Mouse (Mus musculus) bone marrow, adult 2 months (tissue): ENCODE measurements around the gene Igsf3. TPM values are rescaled to one million over a fixed set of nuclear protein-coding genes. Genes with fewer than 3 reads are reported as not detected.

Experiments
- H3K27ac ChIP-seq: fragments of 200-500 bp; 2 replicates; pipeline ENCODE4 v1.5.1; 2012; ENCODE audit warnings: low read depth, mild to moderate bottlenecking, control low read depth, inconsistent platforms, low read length; ENCODE audit not compliant: control insufficient read depth, poor library complexity, insufficient read depth
- H3K4me1 ChIP-seq: fragments of 200-500 bp; 2 replicates; pipeline ENCODE4 v1.6.1; 2011; ENCODE audit warnings: low read length; ENCODE audit not compliant: control insufficient read depth, insufficient read depth
- H3K4me3 ChIP-seq: fragments of 200-500 bp; replicated peaks from 2 replicates; pipeline ENCODE3; 2011; ENCODE audit warnings: mild to moderate bottlenecking, low read depth, low read length, control low read depth; ENCODE audit not compliant: control insufficient read depth
- CTCF ChIP-seq: fragments of 200-500 bp; IDR thresholded peaks from 2 replicates; pipeline ENCODE4 v1.5.1; 2011; ENCODE audit warnings: low read length, control low read depth; ENCODE audit not compliant: control insufficient read depth, insufficient read depth
- POLR2A ChIP-seq: fragments of 200-500 bp; IDR thresholded peaks from 2 replicates; pipeline ENCODE4 v1.6.1; 2011; ENCODE audit warnings: low read depth, mild to moderate bottlenecking, control low read depth, low read length, borderline replicate concordance; ENCODE audit not compliant: control insufficient read depth
- WGBS: fragments of 180-500 bp; shearing (Covaris S2); methylation state at CpG from one replicate; pipeline ENCODE4 v1.1.7; 2018; 5-methylcytosine and 5-hydroxymethylcytosine counted together
- polyA plus RNA-seq: library from polyadenylated mRNA; stranded (reverse); fragments of >200 nt; gene quantifications from 2 replicates; pipeline ENCODE4 v1.2.4, GENCODE M21; 2011; ENCODE audit warnings: low replicate concordance; ENCODE audit not compliant: missing spikeins, insufficient read depth, insufficient read length

The Igsf3 gene
- polyA plus RNA-seq, 1 experiment = 6.3 TPM

DNA sequence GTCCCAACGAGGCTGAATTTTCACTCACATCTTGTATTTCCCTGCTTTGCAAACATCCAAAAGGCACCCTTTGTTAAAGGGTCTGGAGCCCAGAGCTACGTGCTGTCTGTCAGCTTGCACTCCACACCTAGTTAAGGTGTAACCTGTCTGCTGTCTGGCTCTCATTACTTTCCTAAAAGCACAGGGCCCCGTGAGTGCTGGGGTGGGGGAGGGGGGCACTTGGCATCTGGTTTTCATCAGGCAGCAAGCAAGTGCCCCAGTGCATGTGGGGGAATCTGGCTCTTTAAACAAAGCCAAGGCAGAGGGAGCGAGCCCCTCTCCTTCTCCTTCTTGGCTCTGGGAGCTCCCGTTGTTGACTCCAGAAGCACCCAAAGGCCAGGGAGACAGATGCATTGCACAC, 18.5 kb downstream of the Igsf3 start:
- Histone ChIP-seq H3K4me1 (no peaks in the 10 kb centered on the region), H3K27ac (no peak overlapping the region), H3K4me3 (no peak overlapping the region)
- WGBS = 80% methylated on average over 5 of the region's 5 CpGs
- TF ChIP-seq CTCF (no peak), POLR2A (no peak)

GRCm38 (mm10) chr3:101396061-101396460, 19.2 kb downstream of the Igsf3 start:
- 72% methylated on average over 3 of the region's 3 CpGs for WGBS
- TF ChIP-seq CTCF (no peak), POLR2A (no peak)
- no peaks in the 10 kb centered on the region for H3K4me1 ChIP-seq
- no peak overlapping the region for H3K4me3 ChIP-seq
- H3K27ac ChIP-seq = no peak overlapping the region

- H3K4me3 ChIP-seq = no peak overlapping the region
- H3K27ac ChIP-seq = no peak overlapping the region
- WGBS = 46% methylated on average over 13 of the region's 13 CpGs
- no peaks in the 10 kb centered on the region for H3K4me1 ChIP-seq
- TF ChIP-seq POLR2A (no peak), CTCF (no peak)
Measured at GRCm38 (mm10) chr3:101396726-101397263, 19.9 kb downstream of the Igsf3 start.

DNA sequence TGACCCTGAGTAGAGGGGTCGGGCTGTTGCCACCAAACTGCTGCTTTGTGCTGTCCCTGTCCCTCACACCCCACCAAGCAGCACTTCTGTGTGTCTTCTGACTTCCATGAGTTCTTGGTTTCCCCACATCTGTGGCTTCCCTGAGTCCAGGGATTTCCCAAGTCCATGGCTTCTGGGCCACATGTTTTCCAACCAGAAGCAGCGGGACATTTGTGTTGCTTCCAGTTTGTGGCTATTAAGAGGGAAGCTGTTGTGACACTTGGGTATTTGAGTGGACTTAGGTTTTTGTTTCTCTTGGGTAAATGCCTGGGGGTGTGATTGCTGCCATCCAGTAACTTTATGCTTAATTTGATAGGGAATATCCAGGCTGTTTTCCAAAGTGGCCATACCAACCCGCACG, 20.5 kb downstream of the Igsf3 start:
- Histone ChIP-seq H3K4me3 (no peak overlapping the region), H3K27ac (no peak overlapping the region), H3K4me1 (no peaks in the 10 kb centered on the region)
- 81% methylated on average over 4 of the region's 4 CpGs for WGBS
- TF ChIP-seq POLR2A (no peak), CTCF (no peak)

DNA sequence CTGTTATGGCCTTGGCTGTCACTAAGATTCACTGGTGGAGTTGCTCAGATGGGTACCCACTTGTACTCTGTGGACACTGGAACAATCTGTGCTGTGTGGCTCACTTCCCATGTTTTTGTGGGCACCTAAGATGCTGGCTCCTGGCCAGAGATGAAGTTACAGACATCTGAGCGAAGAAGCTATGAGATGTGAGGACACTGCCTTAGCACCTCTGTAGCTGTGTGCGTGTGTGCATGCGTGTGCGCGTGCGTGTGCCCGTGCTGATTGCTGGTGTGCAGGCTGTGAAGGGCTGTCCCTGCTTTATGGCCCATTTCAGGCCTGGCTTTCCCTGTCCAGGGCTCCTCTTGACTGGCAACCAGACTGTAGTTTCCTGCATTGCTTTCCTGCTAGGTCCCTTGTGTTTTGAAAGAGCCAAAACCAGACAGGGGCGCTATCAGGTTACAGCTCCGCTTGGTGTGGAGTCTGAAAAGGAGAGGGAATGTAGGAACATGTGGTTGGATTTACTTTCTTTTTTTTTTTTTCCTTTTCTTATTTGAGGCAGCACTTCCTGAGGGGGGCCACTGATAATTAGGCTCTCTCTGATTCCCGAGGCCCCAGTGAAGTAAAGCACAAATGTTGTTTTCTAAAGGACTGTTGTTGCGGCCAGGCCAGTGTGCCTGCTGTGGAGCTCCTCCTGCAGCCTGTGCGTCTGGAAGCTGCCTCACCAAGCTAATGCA, 21.3 kb downstream of the Igsf3 start:
- 85% methylated on average over 12 of the region's 12 CpGs for WGBS
- no peak overlapping the region for H3K27ac ChIP-seq
- H3K4me1 ChIP-seq = no peaks in the 10 kb centered on the region
- no peak overlapping the region for H3K4me3 ChIP-seq
- TF ChIP-seq CTCF = no peak
- TF ChIP-seq POLR2A = no peak

DNA sequence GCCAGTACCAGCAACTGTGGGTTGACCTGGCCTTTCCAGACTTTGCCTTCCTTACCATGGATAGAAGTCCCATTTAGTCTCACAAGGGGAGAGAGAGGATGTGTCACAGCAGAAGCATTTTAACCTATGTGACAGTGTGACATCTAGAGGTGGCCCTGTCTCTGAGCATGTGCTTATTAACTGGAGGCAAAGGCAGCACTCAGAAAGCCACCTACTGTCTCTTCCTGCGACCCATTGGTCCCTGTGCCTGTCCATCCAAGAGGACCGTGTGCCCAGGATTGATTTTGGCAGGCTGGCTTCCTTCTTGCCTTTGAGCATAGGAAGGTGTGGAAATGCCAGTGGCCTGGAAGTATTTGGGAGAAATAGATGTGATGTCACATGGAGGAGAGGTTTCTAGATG, 22.0 kb downstream of the Igsf3 start:
- TF ChIP-seq CTCF (no peak), POLR2A (no peak)
- H3K27ac ChIP-seq = no peak overlapping the region
- 76% methylated on average over 2 of the region's 2 CpGs for WGBS
- H3K4me3 ChIP-seq = no peak overlapping the region
- H3K4me1 ChIP-seq = no peaks in the 10 kb centered on the region

DNA sequence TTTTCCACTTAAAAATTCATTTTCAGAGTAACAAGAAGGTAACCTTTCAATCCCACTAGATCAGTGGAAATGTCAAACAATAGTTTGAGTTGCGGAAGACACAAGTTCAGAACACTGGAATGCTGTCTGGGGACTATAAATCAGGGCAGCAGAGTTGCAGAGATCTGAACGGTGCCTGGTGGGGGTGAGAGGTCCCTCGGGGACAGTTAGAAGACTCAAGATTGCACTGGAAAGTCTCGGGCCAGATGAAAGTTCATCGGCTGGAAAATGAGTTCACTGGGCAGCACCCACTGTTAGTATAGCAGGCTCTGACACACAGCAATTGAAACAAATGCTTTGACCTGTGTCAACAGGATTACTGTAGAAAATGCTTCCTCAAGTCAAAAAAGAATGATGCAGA, 24.6 kb downstream of the Igsf3 start:
- TF ChIP-seq POLR2A = no peak
- TF ChIP-seq CTCF = no peak
- 79% methylated on average over 5 of the region's 5 CpGs for WGBS
- Histone ChIP-seq H3K4me3 (no peak overlapping the region), H3K4me1 (no peaks in the 10 kb centered on the region), H3K27ac (no peak overlapping the region)

- TF ChIP-seq POLR2A = no peak
- TF ChIP-seq CTCF = no peak
- 88% methylated on average over 13 of the region's 13 CpGs for WGBS
- H3K4me3 ChIP-seq = no peak overlapping the region
- peaks cover 1% of the 10 kb centered on the region; the same call in 1 of the 2 replicates for H3K4me1 ChIP-seq
- H3K27ac ChIP-seq = no peak overlapping the region
Measured at GRCm38 (mm10) chr3:101404620-101405415, 27.9 kb downstream of the Igsf3 start.
